Comparison of ENCODE assay signal across 8 mouse cellular contexts in the genomic region with DNA sequence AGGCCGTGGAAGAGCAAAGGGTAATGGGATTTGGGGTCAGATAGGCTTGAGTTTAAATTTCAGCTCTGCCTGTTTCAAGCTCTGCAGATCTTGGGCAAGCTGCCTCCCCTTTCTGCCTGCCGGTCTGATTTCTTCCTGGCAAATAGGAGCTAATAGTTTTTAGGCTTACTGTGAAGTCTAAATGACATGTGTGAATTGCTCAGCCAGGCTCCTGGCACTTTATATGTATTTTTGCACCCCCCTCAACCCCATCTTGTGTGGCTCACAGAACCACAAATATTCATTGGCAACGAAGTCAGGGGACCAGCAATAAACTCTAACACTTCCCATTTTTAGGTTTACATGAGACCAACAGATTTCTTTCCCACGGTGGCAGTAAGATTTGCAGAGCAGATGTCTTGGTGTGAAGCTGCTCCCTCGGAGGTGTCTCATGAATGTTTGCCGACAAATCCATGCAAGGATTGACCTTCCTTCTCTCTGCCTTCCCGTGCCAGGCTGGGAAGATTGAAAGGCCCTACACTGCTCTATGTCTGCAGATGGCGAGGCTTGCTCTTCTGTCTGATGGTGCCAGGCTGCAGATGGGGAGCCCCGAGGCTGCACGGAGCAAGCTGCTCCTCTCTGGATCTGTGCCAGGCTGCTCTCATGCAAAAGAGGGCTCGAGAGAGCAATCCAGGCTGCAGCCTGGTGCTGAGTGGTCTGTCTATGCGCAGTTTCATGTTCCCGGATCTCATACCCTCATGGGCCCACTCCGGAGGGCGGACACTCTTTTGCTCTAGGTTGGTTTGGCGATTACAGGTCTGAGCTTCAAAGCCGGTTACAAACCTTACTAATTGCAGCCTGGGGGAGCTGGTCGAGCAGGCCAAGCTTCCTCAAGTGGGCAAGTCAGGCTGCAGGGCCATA. TPM values are rescaled to one million over a fixed set of nuclear protein-coding genes. Genes with fewer than 3 reads are reported as not detected.
DNase-seq lines count a peak whose midpoint lies in the region; ATAC-seq and TF ChIP-seq lines count a peak whose summit lies in the region.

No protein-coding gene starts in this region.

- H3K27ac ChIP-seq in liver, adult 2 months (replicated peaks; ENCODE audit: insufficient read depth, low read depth, low read length), result no peak overlapping the region
- H3K27ac ChIP-seq in cerebellum, adult 2 months (ENCODE audit: insufficient read depth, low read length), result peak overlapping the region; percentile 58
- H3K27ac ChIP-seq in liver, embryonic 13.5 days, result no peak overlapping the region

- H3K9ac ChIP-seq in liver, adult 2 months (ENCODE audit: low read depth, low read length), result peak overlapping the region; percentile 8; the same call in 1 of the 2 replicates
- no peak overlapping the region for H3K9ac ChIP-seq in liver, embryonic 13.5 days

- no peak for DNase-seq in liver, adult 2 months (ENCODE audit: extremely low read depth, low read depth, low spot score)
- no peak for DNase-seq in liver
- peak; percentile 92 to 95 for DNase-seq in cerebellum, adult 2 months
- peak; percentile 17 to 38 for DNase-seq in frontal cortex, postnatal 25 days (ENCODE audit: low spot score in 2 of 2)
- peak; percentile 54 to 63 for DNase-seq in kidney, postnatal 4 days
- DNase-seq in liver, embryonic 13.5 days, result no peak
- DNase-seq in retina, embryonic 14.5 days (ENCODE audit: low spot score), result peak; percentile 64
- no peak for DNase-seq in c-Kit-positive CD71-positive TER-119-positive erythroid progenitor cells, embryonic 14.5 days (ENCODE audit: low spot score)

- H3K36me3 ChIP-seq in liver, adult 2 months (ENCODE audit: control insufficient read depth, insufficient read depth, low read length), result no peaks in the 10 kb centered on the region
- no peaks in the 10 kb centered on the region for H3K36me3 ChIP-seq in liver, embryonic 13.5 days

- H3K4me2 ChIP-seq in liver, embryonic 13.5 days, result peak overlapping the region; percentile 59

- WGBS in liver, adult 2 months, result 44% methylated on average over 18 of the region's 18 CpGs
- 6% methylated on average over 18 of the region's 18 CpGs for WGBS in cerebellum, adult 2 months
- 31% methylated on average over 18 of the region's 18 CpGs for WGBS in liver, embryonic 13.5 days (ENCODE audit: insufficient replicate concordance)

- H3K27me3 ChIP-seq in liver, adult 2 months (ENCODE audit: control insufficient read depth, insufficient read depth, low read length), result no peaks in the 10 kb centered on the region
- no peaks in the 10 kb centered on the region for H3K27me3 ChIP-seq in cerebellum, adult 2 months (ENCODE audit: control insufficient read depth, insufficient read depth, low read length)
- H3K27me3 ChIP-seq in liver, embryonic 13.5 days, result peaks cover 34% of the 10 kb centered on the region

- H3K9me3 ChIP-seq in liver, embryonic 13.5 days (replicated peaks), result no peaks in the 10 kb centered on the region

- no peak overlapping the region; the same call in 1 of the 2 replicates for H3K4me3 ChIP-seq in liver, adult 2 months (ENCODE audit: insufficient read depth, low read depth, low read length)
- peak overlapping the region; percentile 29 for H3K4me3 ChIP-seq in cerebellum, adult 2 months (replicated peaks; ENCODE audit: insufficient read depth, low read depth, low read length)
- H3K4me3 ChIP-seq in liver, embryonic 13.5 days (replicated peaks), result peak overlapping the region; percentile 45; the same call in 1 of the 2 replicates

- no peaks in the 10 kb centered on the region for H3K79me2 ChIP-seq in liver, adult 2 months (ENCODE audit: control insufficient read depth, insufficient read depth, low read length)

- H3K4me1 ChIP-seq in liver, adult 2 months (ENCODE audit: control insufficient read depth, insufficient read depth, low read length), result no peaks in the 10 kb centered on the region; the same call in 1 of the 2 replicates
- peaks cover 14% of the 10 kb centered on the region for H3K4me1 ChIP-seq in cerebellum, adult 2 months (ENCODE audit: control insufficient read depth, insufficient read depth, low read length)
- no peaks in the 10 kb centered on the region; the same call in 1 of the 2 replicates for H3K4me1 ChIP-seq in liver, embryonic 13.5 days (replicated peaks)

- no peak for TF ChIP-seq POLR2A in liver, adult 2 months (IDR thresholded peaks at IDR 0.05; ENCODE audit: extremely low read depth, insufficient read depth, low read length)
- TF ChIP-seq POLR2A in cerebellum, adult 2 months (IDR thresholded peaks at IDR 0.05; ENCODE audit: borderline replicate concordance, insufficient read depth, low read length), result no peak

- no peak for TF ChIP-seq CTCF in liver, adult 2 months (IDR thresholded peaks at IDR 0.05; ENCODE audit: low read depth, low read length)
- no peak for TF ChIP-seq CTCF in cerebellum, adult 2 months (IDR thresholded peaks at IDR 0.05; ENCODE audit: borderline replicate concordance, insufficient read depth, low read depth, low read length)

- ATAC-seq in liver, embryonic 13.5 days (ENCODE audit: low read depth), result no peak

RNA-seq across cellular contexts. Expression of gene Rgs3, which starts 23.0 kb away (rescaled TPM):
- 7.0 and 9.6 TPM in 2 replicates for total RNA-seq in liver, adult 2 months (2014; rRNA removed)
- 8.3 and 13.0 TPM in 2 replicates for polyA plus RNA-seq in liver, adult 2 months (2012; rRNA removed)
- 92.7 and 97.5 TPM in 2 replicates for polyA plus RNA-seq in cerebellum, adult 2 months (2012; rRNA removed)
- 5.7 and 5.9 TPM in 2 replicates for polyA plus RNA-seq in liver, embryonic 13.5 days (2015; fragmentation: Nextera tagmentation; extraction: Ambion mirVana)

RNA-seq across cellular contexts. Expression of gene 4933430I17Rik, which starts 57.4 kb away (rescaled TPM):
- not detected in 2 replicates for total RNA-seq in liver, adult 2 months (2014; rRNA removed)
- not detected in 2 replicates for polyA plus RNA-seq in liver, adult 2 months (2012; rRNA removed)
- polyA plus RNA-seq in cerebellum, adult 2 months (2012; rRNA removed), result 0.52 and 0.72 TPM in 2 replicates
- 0.14 and 0.23 TPM in 2 replicates for polyA plus RNA-seq in liver, embryonic 13.5 days (2015; fragmentation: Nextera tagmentation; extraction: Ambion mirVana)

RNA-seq across cellular contexts. Expression of gene Pole3, which starts 57.7 kb away (rescaled TPM):
- total RNA-seq in liver, adult 2 months (2014; rRNA removed), result 11.7 and 13.4 TPM in 2 replicates
- 9.1 and 9.3 TPM in 2 replicates for polyA plus RNA-seq in liver, adult 2 months (2012; rRNA removed)
- polyA plus RNA-seq in cerebellum, adult 2 months (2012; rRNA removed), result 31.0 and 34.5 TPM in 2 replicates
- 77.3 and 81.0 TPM in 2 replicates for polyA plus RNA-seq in liver, embryonic 13.5 days (2015; fragmentation: Nextera tagmentation; extraction: Ambion mirVana)

Comparison
In these comparisons a context has a peak if more than half of its experiments do, and no peak if none do; other contexts are left out.
1. DNase-seq: peak in cerebellum, adult 2 months (2 of 2), frontal cortex, postnatal 25 days (2 of 2), kidney, postnatal 4 days (2 of 2) and retina, embryonic 14.5 days (single experiment); none in liver, adult 2 months (single experiment), liver (single experiment), liver, embryonic 13.5 days (single experiment) and c-Kit-positive CD71-positive TER-119-positive erythroid progenitor cells, embryonic 14.5 days (single experiment).